ENCODE assay signal across 1 mouse cellular context in the genomic region with DNA sequence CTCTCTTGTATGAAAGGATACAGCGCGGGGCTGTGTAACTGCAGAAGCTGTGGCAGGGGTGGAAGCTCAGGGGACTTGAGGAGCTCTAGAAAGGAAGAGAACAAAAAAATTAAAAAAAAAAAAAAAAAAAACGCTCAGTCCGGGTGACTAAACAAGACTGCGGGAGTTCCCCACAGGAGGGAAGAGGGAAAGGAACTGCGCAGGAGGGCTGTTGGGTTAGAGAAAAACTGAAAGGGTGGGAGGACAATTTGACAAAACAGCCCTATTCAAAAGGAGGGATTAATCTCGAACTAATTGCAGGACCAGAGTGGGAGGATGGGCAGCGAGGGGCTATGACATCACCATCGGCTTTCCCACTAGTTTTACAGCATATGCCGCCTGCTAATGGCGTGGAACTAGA.
TF ChIP-seq lines count a peak whose summit lies in the region.

No protein-coding gene starts in this region.

TF ChIP-seq in CH12.LX, 34 proteins besides CTCF, POLR2A, EP300 and RAD21 (continued from another document):
- TF ChIP-seq POLR2AphosphoS2 (IDR thresholded peaks at IDR 0.05; ENCODE audit: low read depth, low read length) = no peak
- TF ChIP-seq KAT2A (IDR thresholded peaks at IDR 0.05; ENCODE audit: insufficient replicate concordance, low read length) = no peak
- TF ChIP-seq MEF2A (IDR thresholded peaks at IDR 0.05; ENCODE audit: borderline replicate concordance, low read depth, low read length) = 0 out of 2 replicates have a peak, but pooled peaks have one; percentile 38
- TF ChIP-seq ETS1 (conservative IDR thresholded peaks at IDR 0.05; ENCODE audit: low read depth, low read length) = peak; percentile 36; the same call in 1 of the 2 replicates
- TF ChIP-seq MAX (IDR thresholded peaks at IDR 0.05; ENCODE audit: low read length) = no peak
- TF ChIP-seq USF2 (conservative IDR thresholded peaks at IDR 0.05; ENCODE audit: low read depth, low read length) = no peak
- TF ChIP-seq NELFE (IDR thresholded peaks at IDR 0.05; ENCODE audit: low read depth, low read length) = no peak
- peak; percentile 13 for TF ChIP-seq SMC3 (IDR thresholded peaks at IDR 0.05; ENCODE audit: low read depth, low read length)
- no peak for TF ChIP-seq MYC (IDR thresholded peaks at IDR 0.05; ENCODE audit: low read depth, low read length)
- TF ChIP-seq JUND (conservative IDR thresholded peaks at IDR 0.05; ENCODE audit: low read depth, low read length) = no peak
- no peak for TF ChIP-seq CHD2 (IDR thresholded peaks at IDR 0.05; ENCODE audit: low read length)
- peak; percentile 48; the same call in 1 of the 2 replicates for TF ChIP-seq SIN3A (IDR thresholded peaks at IDR 0.05; ENCODE audit: low read length)
- 0 out of 2 replicates have a peak, but pooled peaks have one; percentile 24 for TF ChIP-seq HCFC1 (IDR thresholded peaks at IDR 0.05; ENCODE audit: low read depth, low read length)
- TF ChIP-seq CHD1 (IDR thresholded peaks at IDR 0.05; ENCODE audit: low read depth, low read length) = no peak
- TF ChIP-seq ZNF384 (IDR thresholded peaks at IDR 0.05; ENCODE audit: low read depth, low read length) = peak; percentile 99
- no peak for TF ChIP-seq TCF12 (IDR thresholded peaks at IDR 0.05; ENCODE audit: low read depth, low read length)
- TF ChIP-seq IRF4 (IDR thresholded peaks at IDR 0.05; ENCODE audit: low read depth, low read length) = peak; percentile 48; the same call in 1 of the 2 replicates
